Mouse (Mus musculus): ENCODE results near the gene Defb28.

Defb28 gene

DNA sequence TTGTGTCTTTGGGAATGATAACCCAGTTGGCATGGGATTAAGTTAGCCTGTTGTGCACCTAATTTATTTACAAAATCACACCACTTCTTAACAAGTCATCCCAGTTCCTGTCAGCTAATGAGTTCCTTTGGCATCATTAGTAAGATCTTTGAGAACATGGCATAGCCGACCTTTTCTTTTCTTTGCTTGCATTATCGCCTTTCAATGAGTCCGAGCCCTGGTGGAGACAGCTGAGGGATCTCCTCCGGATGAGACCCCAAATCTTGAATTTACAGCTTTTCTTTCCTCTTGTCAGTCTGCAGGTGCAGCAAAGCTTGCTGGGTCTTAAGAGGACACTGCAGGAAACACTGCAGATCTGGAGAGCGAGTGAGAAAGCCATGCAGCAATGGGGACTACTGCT lies 51.0 kb downstream of the Defb28 start, which contains the start of gene Gm17416:
Gene Gm17416 (plus strand): TSS at position 301 of the 400 bp plus-strand sequence.
- DNase-seq (ENCODE audit: low spot score in 2 of 2) = no peak

GRCm38 (mm10) chr2:152569881-152570280 lies 51.8 kb downstream of the Defb28 start:
- DNase-seq (ENCODE audit: low spot score in 2 of 2) = no peak

- no peak for DNase-seq (ENCODE audit: low spot score in 2 of 2)
These were observed 52.3 kb downstream of the Defb28 start for GRCm38 (mm10) chr2:152570313-152570712.
